Mouse (Mus musculus) heart, postnatal 0 days (tissue): ENCODE results near the gene Polg2. TPM values are rescaled to one million over a fixed set of nuclear protein-coding genes. Genes with fewer than 3 reads are reported as not detected.
"Not testable (repeated sequence)": the region's sequence is repeated elsewhere in the genome, so short reads cannot be mapped to it uniquely, and the experiment has no call there.

Experiments
- ATAC-seq: fragments of 200-750 bp; cut with Nextera tagmentation; 2 replicates; pipeline ENCODE4 v1.8.0; 2017; ENCODE audit warnings: low read depth, moderate number of reproducible peaks, moderate library complexity; ENCODE audit not compliant: insufficient read depth
- DNase-seq: peaks from one replicate; pipeline ENCODE4 v3.0.0-alpha.2; 2016; ENCODE audit warnings: low spot score
- H3K27ac ChIP-seq: fragments of 300-500 bp; sonication (generic); 2 replicates; pipeline ENCODE4 v1.5.1; 2014; ENCODE audit warnings: low read depth, mild to moderate bottlenecking
- H3K27me3 ChIP-seq: fragments of 300-500 bp; sonication (generic); 2 replicates; pipeline ENCODE4 v1.6.1; 2014; ENCODE audit warnings: low read length, mixed read lengths; ENCODE audit not compliant: control insufficient read depth, insufficient read depth
- H3K36me3 ChIP-seq: fragments of 300-500 bp; sonication (generic); replicated peaks from 2 replicates; pipeline ENCODE4 v1.6.1; 2014; ENCODE audit warnings: low read length, mixed read lengths; ENCODE audit not compliant: control insufficient read depth, insufficient read depth
- H3K4me1 ChIP-seq: fragments of 300-500 bp; sonication (generic); 2 replicates; pipeline ENCODE4 v1.6.1; 2014; ENCODE audit warnings: antibody characterized with exemption; ENCODE audit not compliant: control insufficient read depth, insufficient read depth
- H3K4me2 ChIP-seq: fragments of 300-500 bp; sonication (generic); 2 replicates; pipeline ENCODE4 v1.6.1; 2014; ENCODE audit warnings: low read depth, mild to moderate bottlenecking, low read length, moderate library complexity
- H3K4me3 ChIP-seq: fragments of 300-500 bp; sonication (generic); 2 replicates; pipeline ENCODE4 v1.5.1; 2014; ENCODE audit warnings: low read depth, low read length
- H3K9ac ChIP-seq: fragments of 300-500 bp; sonication (generic); replicated peaks from 2 replicates; pipeline ENCODE4 v1.6.1; 2014; ENCODE audit warnings: low read depth, low read length, mixed read lengths
- H3K9me3 ChIP-seq: fragments of 300-500 bp; sonication (generic); replicated peaks from 2 replicates; pipeline ENCODE4 v1.6.1; 2016; ENCODE audit warnings: low read length; ENCODE audit not compliant: control insufficient read depth
- CTCF ChIP-seq: IDR thresholded peaks from 2 replicates; pipeline ENCODE4 v1.5.1; 2016; ENCODE audit warnings: antibody characterized with exemption, control low read depth, low read depth
- EP300 ChIP-seq: IDR thresholded peaks from 2 replicates; pipeline ENCODE4 v1.6.1; 2016; ENCODE audit warnings: antibody characterized with exemption, low read depth
- WGBS: fragments of 180-500 bp; shearing (Covaris S2); extraction: QIAGEN DNeasy Blood & Tissue Kit; methylation state at CpG from one replicate; pipeline ENCODE4 v1.1.7; 2014; 5-methylcytosine and 5-hydroxymethylcytosine counted together
- polyA plus RNA-seq: library from polyadenylated mRNA; unstranded; fragments of >200 nt; fragmentation: Nextera tagmentation; extraction: Ambion mirVana; gene quantifications from 2 replicates; pipeline ENCODE4 v1.2.1, GENCODE M21; 2015
- total RNA-seq: library from RNA; depleted of rRNA; stranded (reverse); fragments of >200 nt; gene quantifications from 2 replicates; pipeline ENCODE4 v1.2.3, GENCODE M21; 2014; ENCODE audit warnings: low replicate concordance

The Polg2 gene
- total and polyA plus RNA-seq, 2 experiments from 2014 or later, result 1.1 to 7.2 TPM

- Histone ChIP-seq H3K9ac (no peak overlapping the region), H3K4me2 (no peak overlapping the region), H3K27ac (no peak overlapping the region), H3K4me1 (no peaks in the 10 kb centered on the region), H3K9me3 (no peaks in the 10 kb centered on the region), H3K27me3 (no peaks in the 10 kb centered on the region), H3K36me3 (no peaks in the 10 kb centered on the region), H3K4me3 (no peak overlapping the region)
- TF ChIP-seq CTCF (no peak), EP300 (no peak)
- no peak for ATAC-seq
- DNase-seq, result no peak
- WGBS, result 90% methylated on average over 3 of the region's 3 CpGs
Observed at GRCm38 (mm10) chr11:106741826-106742225, 37.5 kb downstream of the Polg2 start.

GRCm38 (mm10) chr11:106741232-106741631 lies 38.1 kb downstream of the Polg2 start:
- 72% methylated on average over 6 of the region's 6 CpGs for WGBS

GRCm38 (mm10) chr11:106740724-106741123 lies 38.6 kb downstream of the Polg2 start:
- not testable (repeated sequence) for H3K27ac ChIP-seq, ATAC-seq, H3K36me3 ChIP-seq, H3K4me3 ChIP-seq, H3K9ac ChIP-seq, H3K4me1 ChIP-seq, H3K9me3 ChIP-seq, H3K4me2 ChIP-seq, H3K27me3 ChIP-seq, DNase-seq
- WGBS, result 93% methylated on average over 8 of the region's 8 CpGs

More at GRCm38 (mm10) chr11:106741232-106741631, 38.1 kb downstream of the Polg2 start:
- DNase-seq (no peak), ATAC-seq (no peak)
- Histone ChIP-seq H3K9me3 (no peaks in the 10 kb centered on the region), H3K9ac (no peak overlapping the region), H3K27me3 (no peaks in the 10 kb centered on the region), H3K4me2 (no peak overlapping the region), H3K4me3 (no peak overlapping the region), H3K36me3 (no peaks in the 10 kb centered on the region), H3K4me1 (no peaks in the 10 kb centered on the region), H3K27ac (no peak overlapping the region)
- TF ChIP-seq EP300 (no peak), CTCF (no peak)

GRCm38 (mm10) chr11:106739116-106739515 lies 40.2 kb downstream of the Polg2 start:
- H3K4me3 ChIP-seq, result no peak overlapping the region
- DNase-seq, result no peak
- H3K27ac ChIP-seq, result no peak overlapping the region
- H3K9ac ChIP-seq, result no peak overlapping the region
- TF ChIP-seq EP300 (no peak), CTCF (no peak)
- H3K27me3 ChIP-seq, result no peaks in the 10 kb centered on the region
- H3K4me2 ChIP-seq, result no peak overlapping the region
- no peaks in the 10 kb centered on the region for H3K36me3 ChIP-seq
- ATAC-seq, result no peak
- no peaks in the 10 kb centered on the region for H3K9me3 ChIP-seq
- 87% methylated on average over 2 of the region's 2 CpGs for WGBS
- H3K4me1 ChIP-seq, result no peaks in the 10 kb centered on the region

- 48% methylated on average over 12 of the region's 12 CpGs for WGBS
- Histone ChIP-seq H3K27me3 (no peaks in the 10 kb centered on the region), H3K4me2 (no peak overlapping the region), H3K36me3 (no peaks in the 10 kb centered on the region), H3K9ac (no peak overlapping the region), H3K9me3 (no peaks in the 10 kb centered on the region), H3K4me3 (no peak overlapping the region), H3K4me1 (no peaks in the 10 kb centered on the region), H3K27ac (peak overlapping the region; percentile 75)
- DNase-seq (peak; percentile 52), ATAC-seq (peak; percentile 63)
- TF ChIP-seq CTCF, result no peak
- TF ChIP-seq EP300, result no peak
Observed at GRCm38 (mm10) chr11:106737178-106737621, 42.1 kb downstream of the Polg2 start.

GRCm38 (mm10) chr11:106736614-106737013 lies 42.7 kb downstream of the Polg2 start:
- no peak for DNase-seq
- WGBS, result 66% methylated on average over 3 of the region's 3 CpGs
- Histone ChIP-seq H3K9ac (no peak overlapping the region), H3K36me3 (no peaks in the 10 kb centered on the region), H3K4me1 (0 out of 2 replicates have a peak, but pooled peaks cover under 1% of the 10 kb centered on the region), H3K4me2 (no peak overlapping the region), H3K27ac (peak overlapping the region; percentile 75), H3K4me3 (no peak overlapping the region), H3K27me3 (no peaks in the 10 kb centered on the region), H3K9me3 (no peaks in the 10 kb centered on the region)
- no peak for TF ChIP-seq EP300
- TF ChIP-seq CTCF, result no peak
- ATAC-seq, result peak; percentile 41; the same call in 1 of the 2 replicates
